In genomic region chr17:80707176-80707575, GRCm38 (mm10) we compare ENCODE assay signal across 14 mouse cellular contexts. TPM values are rescaled to one million over a fixed set of nuclear protein-coding genes. Genes with fewer than 3 reads are reported as not detected.
A peak's percentile ranks its signal among the peaks of the same experiment; 100 is the strongest.
DNase-seq lines count a peak whose midpoint lies in the region; ATAC-seq lines count a peak whose summit lies in the region.
"Had no signal": no experiment of that assay in that cellular context is flagged by ENCODE, and none has a peak within 500 bp of the region (broad histone marks: within the 10 kb centered on the region; RNA-seq: fewer than 3 reads in every experiment).

No protein-coding gene starts in this region.

- H3K9ac ChIP-seq in hindbrain, embryonic 13.5 days: no peak overlapping the region
- H3K9ac ChIP-seq: hindbrain, embryonic 14.5 days; liver, embryonic 15.5 days had no signal

- no peak overlapping the region for H3K4me3 ChIP-seq in hindbrain, embryonic 13.5 days
- H3K4me3 ChIP-seq: limb, embryonic 10.5 days; liver, embryonic 15.5 days had no signal

- intact Hi-C loops in heart, postnatal 10 days (cut with DNase I): no loop called here
- intact Hi-C loops in heart, postnatal 36 days (cut with DNase I): no loop called here

- no peaks in the 10 kb centered on the region for H3K9me3 ChIP-seq in hindbrain, embryonic 13.5 days
- H3K9me3 ChIP-seq: limb, embryonic 10.5 days; liver, embryonic 15.5 days had no signal

- no peak overlapping the region for H3K27ac ChIP-seq in hindbrain, embryonic 13.5 days
- H3K27ac ChIP-seq: hindbrain, embryonic 14.5 days; limb, embryonic 10.5 days; liver, embryonic 15.5 days had no signal

- H3K4me1 ChIP-seq in hindbrain, embryonic 13.5 days (replicated peaks): peaks cover 65% of the 10 kb centered on the region

- DNase-seq in cerebellum, adult 9-11 months: peak; percentile 56
- DNase-seq in cerebellum, adult 8-10 months: no peak
- DNase-seq in heart, postnatal 10 days: peak; percentile 44 to 50
- no peak for DNase-seq in heart, postnatal 36 days
- DNase-seq in NIH3T3 (ENCODE audit: low read depth): peak; percentile 35
- DNase-seq in layer of hippocampus, adult 9-11 months: peak; percentile 76
- DNase-seq: adrenal gland, adult 2 months; kidney, postnatal 36 days had no signal

- ATAC-seq in megakaryocyte-erythroid progenitor cell, adult 5-6 weeks (replicated peaks; ENCODE audit: low FRiP score, low TSS enrichment, poor library complexity, severe bottlenecking): no peak
- ATAC-seq in hindbrain, embryonic 13.5 days (ENCODE audit: low FRiP score): no peak
- ATAC-seq: intestine, postnatal 0 days had no signal

- H3K27me3 ChIP-seq in hindbrain, embryonic 13.5 days: no peaks in the 10 kb centered on the region
- H3K27me3 ChIP-seq: liver, embryonic 15.5 days had no signal

- no peak overlapping the region for H3K4me2 ChIP-seq in hindbrain, embryonic 13.5 days
- H3K4me2 ChIP-seq: hindbrain, embryonic 14.5 days; liver, embryonic 15.5 days had no signal

- 79% methylated on average over 4 of the region's 4 CpGs for WGBS in hindbrain, embryonic 13.5 days

- no peaks in the 10 kb centered on the region for H3K36me3 ChIP-seq in hindbrain, embryonic 13.5 days
- H3K36me3 ChIP-seq: limb, embryonic 10.5 days; liver, embryonic 15.5 days had no signal

RNA-seq across cellular contexts. Expression of gene Map4k3, which starts 21.1 kb away (rescaled TPM):
- total RNA-seq in heart, postnatal 10 days (2021): 10 to 100 TPM; 43.1 to 46.3 TPM
- 10 to 100 TPM; 23.6 to 25.2 TPM for total RNA-seq in heart, postnatal 36 days (2021)
- total RNA-seq in megakaryocyte-erythroid progenitor cell, adult 5-6 weeks (2014; fragmentation: Nextera tagmentation): 2.2 and 3.3 TPM in 2 replicates
- total RNA-seq in megakaryocyte-erythroid progenitor cell, adult 5-6 weeks (2017): 1.6 and 3.7 TPM in 2 replicates
- polyA plus RNA-seq in hindbrain, embryonic 13.5 days (2015; fragmentation: Nextera tagmentation; extraction: Ambion mirVana): 22.3 and 24.1 TPM in 2 replicates

Comparison
In these comparisons a context has a peak if more than half of its experiments do, and no peak if none do; other contexts are left out.
1. DNase-seq: peak in cerebellum, adult 9-11 months (single experiment), heart, postnatal 10 days (2 of 2), NIH3T3 (single experiment) and layer of hippocampus, adult 9-11 months (single experiment); none in cerebellum, adult 8-10 months (single experiment) and heart, postnatal 36 days (0 of 2).
2. RNA of gene Map4k3, which starts 21.1 kb away (total RNA-seq): 43.1 to 46.3 TPM in heart, postnatal 10 days and 23.6 to 25.2 TPM in heart, postnatal 36 days; 1.6 to 3.7 TPM in megakaryocyte-erythroid progenitor cell, adult 5-6 weeks; every median in the first group is over 4 times any median in the second.